Mouse (Mus musculus) midbrain, embryonic 16.5 days (tissue): ENCODE data around the gene Sdf4. TPM values are rescaled to one million over a fixed set of nuclear protein-coding genes. Genes with fewer than 3 reads are reported as not detected.
A peak's percentile ranks its signal among the peaks of the same experiment; 100 is the strongest.

Experiments
- ATAC-seq: fragments of 200-750 bp; cut with Nextera tagmentation; 2 replicates; pipeline ENCODE4 v1.8.0; 2017; ENCODE audit warnings: moderate TSS enrichment
- H3K27ac ChIP-seq: fragments of 300-500 bp; sonication (generic); 2 replicates; pipeline ENCODE4 v1.5.1; 2014; ENCODE audit warnings: mild to moderate bottlenecking, low read length, mixed read lengths
- H3K27me3 ChIP-seq: fragments of 300-500 bp; sonication (generic); 2 replicates; pipeline ENCODE4 v1.6.1; 2014; ENCODE audit warnings: low read depth, low read length, mixed read lengths; ENCODE audit not compliant: control insufficient read depth, insufficient read depth
- H3K36me3 ChIP-seq: fragments of 300-500 bp; sonication (generic); 2 replicates; pipeline ENCODE4 v1.6.1; 2014; ENCODE audit warnings: mild to moderate bottlenecking, low read length, moderate library complexity, mixed read lengths; ENCODE audit not compliant: control insufficient read depth, insufficient read depth
- H3K4me1 ChIP-seq: fragments of 300-500 bp; sonication (generic); 2 replicates; pipeline ENCODE4 v1.6.1; 2014; ENCODE audit warnings: mild to moderate bottlenecking, low read length, mixed read lengths; ENCODE audit not compliant: control insufficient read depth, insufficient read depth
- H3K4me2 ChIP-seq: fragments of 300-500 bp; sonication (generic); 2 replicates; pipeline ENCODE4 v1.6.1; 2014; ENCODE audit warnings: mild to moderate bottlenecking, low read length, mixed read lengths
- H3K4me3 ChIP-seq: fragments of 300-500 bp; sonication (generic); 2 replicates; pipeline ENCODE4 v1.5.1; 2014; ENCODE audit warnings: low read depth, mild to moderate bottlenecking, low read length, moderate library complexity, mixed read lengths
- H3K9ac ChIP-seq: fragments of 300-500 bp; sonication (generic); 2 replicates; pipeline ENCODE4 v1.6.1; 2014; ENCODE audit warnings: low read depth, low read length, mixed read lengths
- H3K9me3 ChIP-seq: fragments of 300-500 bp; sonication (generic); replicated peaks from 2 replicates; pipeline ENCODE4 v1.6.1; 2014; ENCODE audit warnings: mild to moderate bottlenecking, low read length, mixed read lengths; ENCODE audit not compliant: control insufficient read depth, poor library complexity, severe bottlenecking
- WGBS: fragments of 180-500 bp; shearing (Covaris S2); extraction: QIAGEN DNeasy Blood & Tissue Kit; methylation state at CpG from one replicate; pipeline ENCODE4 v1.1.7; 2014; 5-methylcytosine and 5-hydroxymethylcytosine counted together
- polyA plus RNA-seq: library from polyadenylated mRNA; unstranded; fragments of >200 nt; fragmentation: Nextera tagmentation; extraction: Ambion mirVana; gene quantifications from 2 replicates; pipeline ENCODE4 v1.2.1, GENCODE M21; 2015

The Sdf4 gene
- polyA plus RNA-seq, 1 experiment from 2014 or later = 114 TPM

GRCm38 (mm10) chr4:156021942-156022419 is 29.3 kb downstream of the Sdf4 start:
- Histone ChIP-seq H3K27me3 (no peaks in the 10 kb centered on the region), H3K4me3 (no peak overlapping the region), H3K9ac (no peak overlapping the region), H3K4me1 (no peaks in the 10 kb centered on the region), H3K9me3 (no peaks in the 10 kb centered on the region), H3K27ac (no peak overlapping the region), H3K4me2 (no peak overlapping the region), H3K36me3 (no peaks in the 10 kb centered on the region; the same call in 1 of the 2 replicates)
- no peak for ATAC-seq
- 90% methylated on average over 9 of the region's 9 CpGs for WGBS

- H3K27me3 ChIP-seq = no peaks in the 10 kb centered on the region
- H3K36me3 ChIP-seq = peaks cover 8% of the 10 kb centered on the region; the same call in 1 of the 2 replicates
- H3K27ac ChIP-seq = no peak overlapping the region
- H3K4me3 ChIP-seq = no peak overlapping the region
- H3K4me2 ChIP-seq = no peak overlapping the region
- no peak for ATAC-seq
- H3K9ac ChIP-seq = no peak overlapping the region
- no peaks in the 10 kb centered on the region for H3K4me1 ChIP-seq
- H3K9me3 ChIP-seq = no peaks in the 10 kb centered on the region
- WGBS = 85% methylated on average over 9 of the region's 9 CpGs
Observed at GRCm38 (mm10) chr4:156023520-156023919, 30.8 kb downstream of the Sdf4 start.

GRCm38 (mm10) chr4:156024184-156024583 is 31.5 kb downstream of the Sdf4 start:
- Histone ChIP-seq H3K9me3 (no peaks in the 10 kb centered on the region), H3K27me3 (no peaks in the 10 kb centered on the region), H3K4me1 (no peaks in the 10 kb centered on the region), H3K4me2 (no peak overlapping the region), H3K36me3 (peaks cover 8% of the 10 kb centered on the region; the same call in 1 of the 2 replicates), H3K4me3 (no peak overlapping the region), H3K9ac (no peak overlapping the region), H3K27ac (no peak overlapping the region)
- ATAC-seq = no peak
- 95% methylated on average over 7 of the region's 7 CpGs for WGBS

- H3K27me3 ChIP-seq = no peaks in the 10 kb centered on the region
- H3K36me3 ChIP-seq = peaks cover 8% of the 10 kb centered on the region; the same call in 1 of the 2 replicates
- peaks cover 11% of the 10 kb centered on the region for H3K4me1 ChIP-seq
- WGBS = 64% methylated on average over 4 of the region's 4 CpGs
- ATAC-seq = no peak
- H3K9me3 ChIP-seq = no peaks in the 10 kb centered on the region
- no peak within 1 kb of the TSS for H3K27ac ChIP-seq
- H3K4me3 ChIP-seq = no peak within 1 kb of the TSS
- no peak within 1 kb of the TSS; the same call in 1 of the 2 replicates for H3K9ac ChIP-seq
- no peak within 1 kb of the TSS for H3K4me2 ChIP-seq
Observed at GRCm38 (mm10) chr4:156026013-156026412, 33.3 kb downstream of the Sdf4 start, which contains the start of gene Tnfrsf18. TSS of gene Tnfrsf18 (plus strand) at chr4:156026164.

- Histone ChIP-seq H3K27ac (no peak overlapping the region), H3K4me1 (peaks cover 23% of the 10 kb centered on the region), H3K9ac (no peak overlapping the region), H3K4me2 (no peak overlapping the region), H3K36me3 (peaks cover 8% of the 10 kb centered on the region; the same call in 1 of the 2 replicates), H3K4me3 (no peak overlapping the region), H3K27me3 (no peaks in the 10 kb centered on the region), H3K9me3 (no peaks in the 10 kb centered on the region)
- WGBS = 93% methylated on average over 7 of the region's 7 CpGs
- no peak for ATAC-seq
Observed at GRCm38 (mm10) chr4:156028580-156028979, 35.9 kb downstream of the Sdf4 start.

GRCm38 (mm10) chr4:156030651-156031118 is 38.0 kb downstream of the Sdf4 start:
- Histone ChIP-seq H3K4me2 (peak overlapping the region; percentile 71), H3K9ac (peak overlapping the region; percentile 83), H3K4me3 (peak overlapping the region; percentile 60), H3K27ac (peak overlapping the region; percentile 84), H3K9me3 (no peaks in the 10 kb centered on the region), H3K27me3 (peaks cover 14% of the 10 kb centered on the region), H3K36me3 (peaks cover 8% of the 10 kb centered on the region; the same call in 1 of the 2 replicates), H3K4me1 (peaks cover 29% of the 10 kb centered on the region)
- WGBS = 50% methylated on average over 9 of the region's 9 CpGs
- ATAC-seq = peak; percentile 23

- peaks cover 8% of the 10 kb centered on the region; the same call in 1 of the 2 replicates for H3K36me3 ChIP-seq
- peak; percentile 16; the same call in 1 of the 2 replicates for ATAC-seq
- no peaks in the 10 kb centered on the region for H3K9me3 ChIP-seq
- H3K4me3 ChIP-seq = peak overlapping the region; percentile 60
- WGBS = 2% methylated on average over 7 of the region's 7 CpGs
- peaks cover 29% of the 10 kb centered on the region for H3K4me1 ChIP-seq
- peak overlapping the region; percentile 83 for H3K9ac ChIP-seq
- H3K27ac ChIP-seq = peak overlapping the region; percentile 84
- peak overlapping the region; percentile 71 for H3K4me2 ChIP-seq
- H3K27me3 ChIP-seq = peaks cover 19% of the 10 kb centered on the region
Observed at GRCm38 (mm10) chr4:156031255-156031592, 38.6 kb downstream of the Sdf4 start.

- 3% methylated on average over 24 of the region's 24 CpGs for whole genome bisulfite sequencing
- peak overlapping the region; percentile 83 for H3K9ac ChIP-seq
- H3K27me3 ChIP-seq = peaks cover 21% of the 10 kb centered on the region
- H3K4me3 ChIP-seq = peak overlapping the region; percentile 60
- H3K27ac ChIP-seq = peak overlapping the region; percentile 84
- ATAC-seq = peak; percentile 94
- H3K9me3 ChIP-seq = no peaks in the 10 kb centered on the region
- peaks cover 29% of the 10 kb centered on the region for H3K4me1 ChIP-seq
- peaks cover 8% of the 10 kb centered on the region; the same call in 1 of the 2 replicates for H3K36me3 ChIP-seq
- peak overlapping the region; percentile 71 for H3K4me2 ChIP-seq
Observed at GRCm38 (mm10) chr4:156031593-156032391, 39.1 kb downstream of the Sdf4 start.

GRCm38 (mm10) chr4:156032856-156033255 is 40.2 kb downstream of the Sdf4 start:
- peaks cover 21% of the 10 kb centered on the region for H3K27me3 ChIP-seq
- peaks cover 29% of the 10 kb centered on the region for H3K4me1 ChIP-seq
- no peak overlapping the region for H3K4me2 ChIP-seq
- H3K27ac ChIP-seq = peak overlapping the region; percentile 84; the same call in 1 of the 2 replicates
- WGBS = 91% methylated on average over 4 of the region's 4 CpGs
- no peaks in the 10 kb centered on the region for H3K9me3 ChIP-seq
- no peak for ATAC-seq
- H3K4me3 ChIP-seq = no peak overlapping the region
- no peak overlapping the region for H3K9ac ChIP-seq
- peaks cover 4% of the 10 kb centered on the region; the same call in 1 of the 2 replicates for H3K36me3 ChIP-seq
